8 mouse cellular contexts compared by ENCODE assay signal in the genomic region with DNA sequence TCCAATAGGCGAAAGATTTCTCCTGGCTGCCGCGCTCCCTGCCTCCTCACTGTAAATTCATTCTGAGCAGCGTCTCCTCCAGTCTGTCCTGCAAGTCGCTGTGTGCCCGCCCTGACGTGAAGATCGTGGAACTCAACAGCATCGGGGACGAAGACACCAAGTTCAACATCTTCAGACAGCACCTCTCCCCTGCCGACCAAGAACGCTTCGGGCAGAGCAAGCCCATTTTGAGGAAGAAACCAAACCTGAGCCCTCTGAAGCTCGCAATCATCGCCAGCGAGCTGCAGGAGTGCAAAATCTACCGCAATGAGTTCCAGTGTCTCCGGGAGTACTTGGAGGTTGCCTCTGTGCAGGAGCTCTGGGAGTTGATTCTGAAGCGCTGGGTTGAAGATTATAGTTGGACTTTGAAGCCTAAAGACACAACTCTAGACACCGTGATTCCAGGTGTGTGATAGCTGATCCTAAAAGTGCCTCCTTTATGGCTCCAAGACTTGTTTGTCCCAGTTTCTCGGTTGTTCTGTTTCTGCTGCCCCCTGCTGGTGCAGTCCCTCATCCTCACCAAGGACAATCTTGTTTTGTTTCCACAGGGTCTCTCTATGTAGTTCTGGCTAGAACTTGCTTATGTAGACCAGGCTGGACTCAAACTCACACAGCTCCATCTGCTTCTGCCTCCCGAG. TPM values are rescaled to one million over a fixed set of nuclear protein-coding genes. Genes with fewer than 3 reads are reported as not detected.
DNase-seq lines count a peak whose midpoint lies in the region; ATAC-seq and TF ChIP-seq lines count a peak whose summit lies in the region.

No protein-coding gene starts in this region.

- WGBS in heart, embryonic 11.5 days (ENCODE audit: insufficient replicate concordance), result 12% methylated on average over 22 of the region's 22 CpGs
- 8% methylated on average over 22 of the region's 22 CpGs for WGBS in kidney, embryonic 15.5 days

- peak overlapping the region; percentile 70 for H3K4me2 ChIP-seq in heart, embryonic 11.5 days
- peak overlapping the region; percentile 74 for H3K4me2 ChIP-seq in kidney, embryonic 15.5 days

- peaks cover 6% of the 10 kb centered on the region for H3K4me1 ChIP-seq in heart, embryonic 11.5 days (ENCODE audit: control insufficient read depth, insufficient read depth, low read length)
- H3K4me1 ChIP-seq in kidney, embryonic 15.5 days, result peaks cover 14% of the 10 kb centered on the region

- no peaks in the 10 kb centered on the region for H3K27me3 ChIP-seq in heart, embryonic 11.5 days (ENCODE audit: control insufficient read depth, insufficient read depth, low read length)
- H3K27me3 ChIP-seq in kidney, embryonic 15.5 days, result no peaks in the 10 kb centered on the region

- peak; percentile 81; the same call in 1 of the 2 replicates for TF ChIP-seq CTCF in brain, embryonic 14.5 days (IDR thresholded peaks at IDR 0.05; ENCODE audit: borderline replicate concordance, extremely low read depth, insufficient read depth, insufficient read length)

- H3K36me3 ChIP-seq in heart, embryonic 11.5 days (ENCODE audit: control insufficient read depth, insufficient read depth, low read length), result no peaks in the 10 kb centered on the region
- no peaks in the 10 kb centered on the region for H3K36me3 ChIP-seq in kidney, embryonic 15.5 days

- DNase-seq in CD4-positive helper T cell, adult 2 months (ENCODE audit: low read depth, low spot score), result peak; percentile 82
- peak; percentile 94 for DNase-seq in brain, embryonic 14.5 days (ENCODE audit: low read depth)
- peak; percentile 81 for DNase-seq in liver
- peak; percentile 69 to 78 for DNase-seq in spleen, postnatal 36 days (ENCODE audit: low spot score in 2 of 2)

- H3K9me3 ChIP-seq in heart, embryonic 11.5 days (replicated peaks; ENCODE audit: control insufficient read depth, low read length), result no peaks in the 10 kb centered on the region
- H3K9me3 ChIP-seq in kidney, embryonic 15.5 days (replicated peaks), result no peaks in the 10 kb centered on the region

- no peak overlapping the region for H3K27ac ChIP-seq in heart, embryonic 11.5 days (ENCODE audit: low read depth, low read length)
- no peak overlapping the region for H3K27ac ChIP-seq in kidney, embryonic 15.5 days

- H3K9ac ChIP-seq in heart, embryonic 11.5 days (ENCODE audit: low read depth, low read length), result peak overlapping the region; percentile 62
- peak overlapping the region; percentile 50 for H3K9ac ChIP-seq in kidney, embryonic 15.5 days

- TF ChIP-seq POLR2A in brain, embryonic 14.5 days (IDR thresholded peaks at IDR 0.05; ENCODE audit: borderline replicate concordance, extremely low read depth, insufficient read depth, insufficient read length, poor library complexity, severe bottlenecking), result no peak

- H3K4me3 ChIP-seq in heart, embryonic 11.5 days (ENCODE audit: low read depth, low read length), result peak overlapping the region; percentile 46
- H3K4me3 ChIP-seq in kidney, embryonic 15.5 days (replicated peaks), result peak overlapping the region; percentile 48

- peak; percentile 74 for ATAC-seq in erythroblast, adult 5-6 weeks (replicated peaks; ENCODE audit: low FRiP score, poor library complexity, severe bottlenecking)
- no peak for ATAC-seq in heart, embryonic 11.5 days (replicated peaks; ENCODE audit: insufficient number of reproducible peaks, low FRiP score, low TSS enrichment)
- ATAC-seq in kidney, embryonic 15.5 days (replicated peaks; ENCODE audit: low FRiP score), result peak; percentile 23; the same call in 1 of the 2 replicates
- peak; percentile 46; the same call in 1 of the 2 replicates for ATAC-seq in monocyte, adult 5-6 weeks (replicated peaks; ENCODE audit: insufficient number of reproducible peaks, low FRiP score, low TSS enrichment, poor library complexity, severe bottlenecking)

RNA-seq across cellular contexts. Expression of a gene that starts 25.4 kb away (rescaled TPM):
- 2.7 and 2.9 TPM in 2 replicates for polyA plus RNA-seq in brain, embryonic 14.5 days (2012; rRNA removed)
- not detected in 2 replicates for total RNA-seq in erythroblast, adult 5-6 weeks (2015; ENCODE audit: low replicate concordance)
- 0.26 and 0.42 TPM in 2 replicates for total RNA-seq in erythroblast, adult 5-6 weeks (2017; ENCODE audit: low replicate concordance)
- polyA plus RNA-seq in heart, embryonic 11.5 days (2014; fragmentation: Nextera tagmentation; extraction: Ambion mirVana), result 1.6 and 2.7 TPM in 2 replicates
- 1.4 and 1.6 TPM in 2 replicates for polyA plus RNA-seq in kidney, embryonic 15.5 days (2015; fragmentation: Nextera tagmentation; extraction: Ambion mirVana)
- total RNA-seq in monocyte, adult 5-6 weeks (2017), result 0.48 to 1.4 TPM (median 1.1 TPM) in 3 replicates

RNA-seq across cellular contexts. Expression of a gene that starts 25.7 kb away (rescaled TPM):
- polyA plus RNA-seq in brain, embryonic 14.5 days (2012; rRNA removed), result 138 and 180 TPM in 2 replicates
- 136 and 158 TPM in 2 replicates for total RNA-seq in erythroblast, adult 5-6 weeks (2015; ENCODE audit: low replicate concordance)
- total RNA-seq in erythroblast, adult 5-6 weeks (2017; ENCODE audit: low replicate concordance), result 198 and 211 TPM in 2 replicates
- 488 and 548 TPM in 2 replicates for polyA plus RNA-seq in heart, embryonic 11.5 days (2014; fragmentation: Nextera tagmentation; extraction: Ambion mirVana)
- polyA plus RNA-seq in kidney, embryonic 15.5 days (2015; fragmentation: Nextera tagmentation; extraction: Ambion mirVana), result 733 and 775 TPM in 2 replicates
- 803 to 969 TPM (median 962 TPM) in 3 replicates for total RNA-seq in monocyte, adult 5-6 weeks (2017)

RNA-seq across cellular contexts. Expression of a gene that starts 32.8 kb away (rescaled TPM):
- 0.06 TPM in 1 of 2 replicates, not detected in the other for polyA plus RNA-seq in brain, embryonic 14.5 days (2012; rRNA removed)
- not detected in 2 replicates for total RNA-seq in erythroblast, adult 5-6 weeks (2015; ENCODE audit: low replicate concordance)
- total RNA-seq in erythroblast, adult 5-6 weeks (2017; ENCODE audit: low replicate concordance), result 1.2 TPM in 1 of 2 replicates, not detected in the other
- not detected in 2 replicates for polyA plus RNA-seq in heart, embryonic 11.5 days (2014; fragmentation: Nextera tagmentation; extraction: Ambion mirVana)
- not detected in 2 replicates for polyA plus RNA-seq in kidney, embryonic 15.5 days (2015; fragmentation: Nextera tagmentation; extraction: Ambion mirVana)
- 1.6 TPM in 1 of 3 replicates, not detected in the others for total RNA-seq in monocyte, adult 5-6 weeks (2017)

RNA-seq across cellular contexts. Expression of a gene that starts 47.8 kb away (rescaled TPM):
- polyA plus RNA-seq in brain, embryonic 14.5 days (2012; rRNA removed), result 37.5 and 47.7 TPM in 2 replicates
- total RNA-seq in erythroblast, adult 5-6 weeks (2015; ENCODE audit: low replicate concordance), result 1.3 and 1.5 TPM in 2 replicates
- 0.17 and 0.70 TPM in 2 replicates for total RNA-seq in erythroblast, adult 5-6 weeks (2017; ENCODE audit: low replicate concordance)
- 1.8 and 2.1 TPM in 2 replicates for polyA plus RNA-seq in heart, embryonic 11.5 days (2014; fragmentation: Nextera tagmentation; extraction: Ambion mirVana)
- polyA plus RNA-seq in kidney, embryonic 15.5 days (2015; fragmentation: Nextera tagmentation; extraction: Ambion mirVana), result 1.2 and 1.4 TPM in 2 replicates
- 2.2 to 4.7 TPM (median 2.6 TPM) in 3 replicates for total RNA-seq in monocyte, adult 5-6 weeks (2017)
